Mouse (Mus musculus): ENCODE data around the gene Zfp638.
A peak's percentile ranks its signal among the peaks of the same experiment; 100 is the strongest.

Gene Zfp638

DNA sequence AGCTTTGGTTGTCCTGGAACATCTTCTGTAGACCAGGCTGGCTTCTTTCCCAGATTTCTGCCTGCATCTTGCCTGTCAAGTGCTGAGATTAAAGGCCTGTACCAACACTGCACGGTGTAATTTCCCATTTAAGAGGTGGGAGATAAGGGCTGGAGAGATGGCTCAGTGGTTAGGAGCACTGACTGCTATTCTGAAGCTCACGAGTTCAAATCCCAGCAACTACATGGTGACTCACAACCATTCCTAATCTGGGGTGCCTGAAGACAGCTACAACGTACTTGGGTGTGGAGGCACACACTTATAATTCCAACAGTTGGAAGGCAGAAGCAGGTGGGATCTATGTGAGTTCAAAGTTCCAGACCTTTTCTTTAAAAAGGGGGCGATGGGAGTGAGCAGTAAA is 46.8 kb downstream of the Zfp638 start:
- Histone ChIP-seq H3K27me3 (ENCODE audit: control insufficient read depth, insufficient read depth, low read length, poor library complexity, severe bottlenecking) (no peaks in the 10 kb centered on the region), H3K36me3 (ENCODE audit: control insufficient read depth, insufficient read depth, low read length, poor library complexity, severe bottlenecking) (no peaks in the 10 kb centered on the region)
- DNase-seq (ENCODE audit: low read depth, low spot score): no peak

DNA sequence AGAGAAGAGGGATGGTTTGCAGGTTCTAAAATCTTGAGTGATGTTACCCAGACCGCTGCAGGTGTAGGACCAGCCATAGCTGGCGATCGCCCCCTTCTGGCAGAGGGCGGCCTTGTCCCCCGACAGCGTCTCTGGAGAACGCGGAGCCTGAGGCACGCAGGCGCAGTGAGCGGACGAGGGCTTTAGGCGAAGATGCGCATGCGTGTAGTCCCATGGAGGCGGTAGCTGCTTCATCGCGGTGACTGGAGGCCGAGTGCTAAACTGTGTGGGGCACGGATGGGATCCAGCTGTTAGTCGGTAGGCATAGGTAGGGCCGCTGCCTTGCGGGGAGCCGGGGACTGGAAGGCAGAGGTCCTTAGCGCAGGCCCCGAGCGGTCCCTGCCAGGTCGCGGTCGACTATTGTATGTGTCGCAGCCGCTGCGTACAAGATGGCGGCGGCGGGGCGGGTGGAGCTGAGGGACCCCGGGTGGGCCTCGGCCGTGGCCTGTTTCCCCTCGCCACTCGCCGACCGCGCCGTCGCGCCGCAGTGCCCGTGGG is 47.3 kb downstream of the Zfp638 start:
- DNase-seq (ENCODE audit: low read depth, low spot score): peak; percentile 99
- no peaks in the 10 kb centered on the region for H3K27me3 ChIP-seq (ENCODE audit: control insufficient read depth, insufficient read depth, low read length, poor library complexity, severe bottlenecking)

GRCm38 (mm10) chr6:83914720-83915271 is 47.9 kb downstream of the Zfp638 start:
- no peak for DNase-seq (ENCODE audit: low read depth, low spot score)
- no peaks in the 10 kb centered on the region for H3K27me3 ChIP-seq (ENCODE audit: control insufficient read depth, insufficient read depth, low read length, poor library complexity, severe bottlenecking)
- no peaks in the 10 kb centered on the region for H3K36me3 ChIP-seq (ENCODE audit: control insufficient read depth, insufficient read depth, low read length, poor library complexity, severe bottlenecking)

More for the DNA sequence above, 47.3 kb downstream of the Zfp638 start:
- no peaks in the 10 kb centered on the region for H3K36me3 ChIP-seq (ENCODE audit: control insufficient read depth, insufficient read depth, low read length, poor library complexity, severe bottlenecking)

DNA sequence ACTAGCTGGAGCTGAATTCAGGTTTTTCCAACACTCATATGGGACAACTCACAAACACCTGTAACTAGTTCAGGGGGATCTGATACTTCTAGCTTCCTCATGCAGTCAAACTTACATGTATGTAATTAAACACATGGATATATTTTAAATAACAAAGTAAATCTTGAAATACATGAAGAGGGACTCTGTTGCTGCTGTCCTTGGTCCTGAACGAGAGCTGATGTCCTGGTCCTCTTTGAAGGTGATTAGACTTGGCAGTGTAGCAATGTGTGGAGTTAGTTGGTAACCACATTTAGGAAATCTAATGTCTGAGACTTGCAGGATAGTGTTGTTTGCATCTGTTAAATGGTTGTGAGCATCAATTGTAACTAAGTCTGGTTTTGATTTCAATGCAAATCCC is 60.5 kb downstream of the Zfp638 start:
- peak; percentile 63 for DNase-seq (ENCODE audit: low read depth, low spot score)
- H3K36me3 ChIP-seq (ENCODE audit: control insufficient read depth, insufficient read depth, low read length, poor library complexity, severe bottlenecking): peaks cover 4% of the 10 kb centered on the region; the same call in 1 of the 2 replicates
- H3K27me3 ChIP-seq (ENCODE audit: control insufficient read depth, insufficient read depth, low read length, poor library complexity, severe bottlenecking): no peaks in the 10 kb centered on the region

DNA sequence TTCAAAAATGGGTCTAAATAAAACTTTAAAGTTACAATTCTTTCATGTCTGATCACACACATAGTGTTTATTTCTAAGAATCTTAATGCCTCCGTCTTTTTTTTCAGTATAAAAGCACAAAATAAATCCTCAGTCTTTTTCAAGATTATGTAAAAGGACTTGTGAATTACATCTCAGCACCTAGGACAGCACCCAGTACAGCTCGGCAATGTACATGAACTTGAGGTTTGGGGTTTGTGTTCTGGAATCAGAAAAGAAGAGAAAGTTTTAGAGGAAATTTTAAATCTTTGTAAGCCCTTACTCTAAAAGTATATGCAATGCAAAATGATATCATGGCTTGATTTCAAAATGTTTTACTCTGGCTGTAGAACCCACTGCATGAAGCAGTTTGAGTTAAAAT is 61.3 kb downstream of the Zfp638 start:
- Histone ChIP-seq H3K36me3 (ENCODE audit: control insufficient read depth, insufficient read depth, low read length, poor library complexity, severe bottlenecking) (peaks cover 4% of the 10 kb centered on the region; the same call in 1 of the 2 replicates), H3K27me3 (ENCODE audit: control insufficient read depth, insufficient read depth, low read length, poor library complexity, severe bottlenecking) (no peaks in the 10 kb centered on the region)
- DNase-seq (ENCODE audit: low read depth, low spot score): peak; percentile 41

GRCm38 (mm10) chr6:83939492-83939891 is 72.6 kb downstream of the Zfp638 start:
- DNase-seq (ENCODE audit: low read depth, low spot score): no peak
- no peaks in the 10 kb centered on the region for H3K27me3 ChIP-seq (ENCODE audit: control insufficient read depth, insufficient read depth, low read length, poor library complexity, severe bottlenecking)
- peaks cover 12% of the 10 kb centered on the region for H3K36me3 ChIP-seq (ENCODE audit: control insufficient read depth, insufficient read depth, low read length, poor library complexity, severe bottlenecking)

DNA sequence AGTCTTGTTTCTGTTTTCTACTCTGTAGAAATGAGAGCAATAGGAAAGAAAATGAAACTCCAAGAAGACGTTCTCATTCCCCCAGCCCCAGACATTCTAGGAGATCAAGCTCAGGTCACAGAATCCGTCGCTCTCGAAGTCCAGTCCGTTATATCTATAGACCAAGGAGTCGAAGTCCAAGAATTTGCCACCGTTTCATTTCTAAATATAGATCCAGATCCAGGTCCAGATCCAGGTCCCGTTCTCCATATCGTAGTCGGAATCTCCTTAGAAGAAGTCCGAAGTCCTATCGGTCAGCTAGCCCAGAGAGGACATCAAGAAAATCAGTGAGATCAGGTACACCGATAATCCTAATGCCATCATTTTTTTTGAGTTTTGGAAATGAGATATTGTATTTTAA is 75.9 kb downstream of the Zfp638 start:
- H3K27me3 ChIP-seq (ENCODE audit: control insufficient read depth, insufficient read depth, low read length, poor library complexity, severe bottlenecking): no peaks in the 10 kb centered on the region
- DNase-seq (ENCODE audit: low read depth, low spot score): no peak
- peaks cover 15% of the 10 kb centered on the region for H3K36me3 ChIP-seq (ENCODE audit: control insufficient read depth, insufficient read depth, low read length, poor library complexity, severe bottlenecking)

- Histone ChIP-seq H3K27me3 (ENCODE audit: control insufficient read depth, insufficient read depth, low read length, poor library complexity, severe bottlenecking) (no peaks in the 10 kb centered on the region), H3K36me3 (ENCODE audit: control insufficient read depth, insufficient read depth, low read length, poor library complexity, severe bottlenecking) (peaks cover 4% of the 10 kb centered on the region; the same call in 1 of the 2 replicates)
- no peak for DNase-seq (ENCODE audit: low read depth, low spot score)
These were observed 86.7 kb downstream of the Zfp638 start for GRCm38 (mm10) chr6:83953603-83954002.

- no peak for DNase-seq (ENCODE audit: low read depth, low spot score)
- no peaks in the 10 kb centered on the region for H3K27me3 ChIP-seq (ENCODE audit: control insufficient read depth, insufficient read depth, low read length, poor library complexity, severe bottlenecking)
- H3K36me3 ChIP-seq (ENCODE audit: control insufficient read depth, insufficient read depth, low read length, poor library complexity, severe bottlenecking): peaks cover 10% of the 10 kb centered on the region; the same call in 1 of the 2 replicates
These were observed 120.7 kb downstream of the Zfp638 start for GRCm38 (mm10) chr6:83987642-83988041.

DNA sequence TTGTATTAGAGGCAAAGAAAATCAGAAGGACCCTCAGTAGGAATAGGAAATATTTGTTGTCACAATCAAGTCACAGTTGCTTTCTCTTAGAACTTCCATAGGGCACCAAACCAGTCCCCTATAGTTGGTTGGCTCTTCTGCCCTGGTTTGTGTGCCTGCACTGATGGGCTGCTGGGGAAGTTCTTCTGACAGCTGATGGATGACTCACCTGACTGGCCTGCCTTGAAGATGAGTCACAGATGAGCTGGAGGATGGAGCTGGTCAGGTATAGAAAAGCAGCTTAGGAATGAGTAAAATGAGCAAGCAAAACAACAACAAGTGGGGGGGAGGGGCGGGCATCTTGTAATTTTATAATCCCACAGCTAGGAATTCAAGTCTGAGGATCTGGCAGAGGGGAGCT is 135.8 kb downstream of the Zfp638 start:
- no peaks in the 10 kb centered on the region for H3K36me3 ChIP-seq (ENCODE audit: control insufficient read depth, insufficient read depth, low read length, poor library complexity, severe bottlenecking)
- no peak for DNase-seq (ENCODE audit: low read depth, low spot score)
- H3K27me3 ChIP-seq (ENCODE audit: control insufficient read depth, insufficient read depth, low read length, poor library complexity, severe bottlenecking): no peaks in the 10 kb centered on the region

DNA sequence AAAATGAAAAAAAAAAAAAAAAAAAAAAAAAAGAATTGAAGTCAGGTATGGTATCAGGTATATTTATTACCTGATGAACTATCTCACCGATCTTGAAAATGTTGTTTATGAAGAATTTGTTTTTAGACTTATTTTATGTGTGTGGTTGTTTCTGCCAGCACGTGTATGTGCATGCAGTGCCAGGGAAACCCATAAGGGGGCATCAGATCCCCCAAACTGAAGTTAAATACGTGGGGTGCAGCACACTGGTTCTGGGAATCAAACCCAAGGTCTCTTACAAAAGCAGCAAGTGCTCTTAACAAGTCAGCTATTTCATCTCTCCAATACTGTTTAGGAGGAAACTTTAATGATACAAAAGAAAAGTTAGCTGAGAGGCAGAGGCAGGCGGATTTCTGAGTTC is 137.4 kb downstream of the Zfp638 start:
- Histone ChIP-seq H3K36me3 (ENCODE audit: control insufficient read depth, insufficient read depth, low read length, poor library complexity, severe bottlenecking) (no peaks in the 10 kb centered on the region), H3K27me3 (ENCODE audit: control insufficient read depth, insufficient read depth, low read length, poor library complexity, severe bottlenecking) (no peaks in the 10 kb centered on the region)
- peak; percentile 9 for DNase-seq (ENCODE audit: low read depth, low spot score)

GRCm38 (mm10) chr6:84008363-84009171 is 141.7 kb downstream of the Zfp638 start, which contains the start of gene Dysf:
TSS of gene Dysf (plus strand) at chr6:84008590.
- no peaks in the 10 kb centered on the region for H3K36me3 ChIP-seq (ENCODE audit: control insufficient read depth, insufficient read depth, low read length, poor library complexity, severe bottlenecking)
- DNase-seq (ENCODE audit: low read depth, low spot score): peak; percentile 9
- H3K27me3 ChIP-seq (ENCODE audit: control insufficient read depth, insufficient read depth, low read length, poor library complexity, severe bottlenecking): peaks cover 2% of the 10 kb centered on the region; the same call in 1 of the 2 replicates

GRCm38 (mm10) chr6:84009172-84009872 is 142.4 kb downstream of the Zfp638 start:
- peaks cover 2% of the 10 kb centered on the region; the same call in 1 of the 2 replicates for H3K27me3 ChIP-seq (ENCODE audit: control insufficient read depth, insufficient read depth, low read length, poor library complexity, severe bottlenecking)

GRCm38 (mm10) chr6:84009915-84010302 is 143.0 kb downstream of the Zfp638 start:
- H3K27me3 ChIP-seq (ENCODE audit: control insufficient read depth, insufficient read depth, low read length, poor library complexity, severe bottlenecking): peaks cover 2% of the 10 kb centered on the region; the same call in 1 of the 2 replicates
- no peaks in the 10 kb centered on the region for H3K36me3 ChIP-seq (ENCODE audit: control insufficient read depth, insufficient read depth, low read length, poor library complexity, severe bottlenecking)
- no peak for DNase-seq (ENCODE audit: low read depth, low spot score)

More at GRCm38 (mm10) chr6:84009172-84009872, 142.4 kb downstream of the Zfp638 start:
- no peaks in the 10 kb centered on the region for H3K36me3 ChIP-seq (ENCODE audit: control insufficient read depth, insufficient read depth, low read length, poor library complexity, severe bottlenecking)
- DNase-seq (ENCODE audit: low read depth, low spot score): no peak

All from splenic B cell, adult 2 months (primary cell).